Mouse (Mus musculus) thymus, adult 2 months (tissue): ENCODE measurements around the gene Ripor3.

ENCODE experiments used
- CTCF ChIP-seq: fragments of 200-500 bp; IDR thresholded peaks from 2 replicates; pipeline ENCODE4 v1.5.1; 2012; ENCODE audit warnings: mild to moderate bottlenecking, control low read depth, low read length, moderate library complexity, borderline replicate concordance; ENCODE audit not compliant: control insufficient read depth, poor library complexity, insufficient read depth; ENCODE audit errors: extremely low read depth
- POLR2A ChIP-seq: fragments of 200-500 bp; IDR thresholded peaks from 2 replicates; pipeline ENCODE4 v1.6.1; 2012; ENCODE audit warnings: mild to moderate bottlenecking, low read length, control low read depth, moderate library complexity; ENCODE audit not compliant: control insufficient read depth, poor library complexity, insufficient read depth; ENCODE audit errors: extremely low read depth

DNA sequence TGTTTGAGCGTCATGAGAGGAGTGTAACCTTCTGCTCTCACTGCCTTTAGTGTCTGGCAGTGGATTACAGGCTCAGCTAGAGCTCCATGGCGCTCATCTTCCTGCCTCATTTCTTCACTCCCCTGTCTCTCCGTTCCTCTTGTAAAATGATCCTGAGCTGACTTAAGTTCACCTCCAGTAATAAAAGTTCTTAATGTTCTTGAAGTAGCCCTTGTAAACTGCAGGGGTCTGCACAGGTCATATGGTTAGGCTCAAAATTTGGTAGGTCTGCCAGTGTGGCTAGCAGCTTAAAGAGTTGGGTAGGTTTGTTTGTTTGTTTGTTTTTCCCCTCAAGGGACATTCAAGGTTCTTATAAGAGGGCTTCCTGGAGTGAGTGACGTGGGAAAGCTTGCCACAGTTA lies 71.2 kb downstream of the Ripor3 start:
- no peak for TF ChIP-seq CTCF
- TF ChIP-seq POLR2A = no peak
